Mouse (Mus musculus): ENCODE measurements around the gene Cyp24a1. TPM values are rescaled to one million over a fixed set of nuclear protein-coding genes. Genes with fewer than 3 reads are reported as not detected.

Cyp24a1 gene
- polyA plus RNA-seq, 1 experiment from 2014 or later = 0.17 TPM

DNA sequence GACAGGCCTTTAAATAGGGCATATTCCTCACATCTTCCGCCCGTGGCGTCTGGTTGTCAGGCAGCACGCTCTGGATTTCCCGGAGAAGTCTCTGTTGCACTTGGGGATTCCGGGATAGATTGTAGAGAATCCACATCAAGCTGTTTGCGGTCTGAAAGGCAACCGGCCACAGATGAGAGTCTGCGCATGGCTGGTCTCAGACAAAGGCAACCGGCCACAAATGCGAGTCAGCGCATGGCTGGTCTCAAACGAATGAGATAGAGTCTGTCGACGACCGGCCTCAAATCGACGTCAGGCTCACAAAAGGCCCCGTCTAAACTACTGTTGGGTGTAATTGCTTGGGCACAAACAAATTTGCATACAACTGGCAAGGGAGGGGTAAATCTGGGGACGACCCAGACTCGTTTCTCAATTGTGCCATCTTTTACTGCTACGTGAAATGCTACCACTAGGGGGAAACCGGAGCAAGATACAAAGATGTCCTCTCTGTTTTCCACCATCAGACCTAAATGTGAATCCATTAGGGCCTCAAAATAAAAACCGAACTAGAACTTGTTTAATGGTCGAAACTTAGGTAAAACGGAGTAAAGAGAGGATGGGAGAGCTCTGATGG, 8.9 kb downstream of the Cyp24a1 start:
- Histone ChIP-seq H3K27me3 (peaks cover 10% of the 10 kb centered on the region), H3K36me3 (no peaks in the 10 kb centered on the region), H3K9me3 (no peaks in the 10 kb centered on the region), H3K4me2 (replicated peaks) (peak overlapping the region; percentile 0; the same call in 1 of the 2 replicates), H3K27ac (no peak overlapping the region), H3K4me3 (replicated peaks) (no peak overlapping the region), H3K4me1 (replicated peaks) (peaks cover 5% of the 10 kb centered on the region; the same call in 1 of the 2 replicates), H3K9ac (replicated peaks) (no peak overlapping the region)
- 43% methylated on average over 26 of the region's 26 CpGs for WGBS
- no peak for ATAC-seq

- Histone ChIP-seq H3K9me3 (no peaks in the 10 kb centered on the region), H3K9ac (replicated peaks) (no peak overlapping the region), H3K36me3 (no peaks in the 10 kb centered on the region), H3K27me3 (peaks cover 5% of the 10 kb centered on the region; the same call in 1 of the 2 replicates), H3K4me3 (replicated peaks) (no peak overlapping the region), H3K4me1 (replicated peaks) (peaks cover 5% of the 10 kb centered on the region; the same call in 1 of the 2 replicates), H3K4me2 (replicated peaks) (peak overlapping the region; percentile 0; the same call in 1 of the 2 replicates), H3K27ac (no peak overlapping the region)
- peak; percentile 65 for ATAC-seq
- WGBS = 59% methylated on average over 7 of the region's 7 CpGs
Observed at GRCm38 (mm10) chr2:170487202-170487601, 9.7 kb downstream of the Cyp24a1 start.

GRCm38 (mm10) chr2:170483914-170484313, 13.0 kb downstream of the Cyp24a1 start:
- H3K27me3 ChIP-seq = peaks cover 5% of the 10 kb centered on the region; the same call in 1 of the 2 replicates
- H3K4me1 ChIP-seq (replicated peaks) = peaks cover 5% of the 10 kb centered on the region; the same call in 1 of the 2 replicates
- H3K4me3 ChIP-seq (replicated peaks) = no peak overlapping the region
- H3K9ac ChIP-seq (replicated peaks) = no peak overlapping the region
- H3K27ac ChIP-seq = no peak overlapping the region
- ATAC-seq = no peak
- 79% methylated on average over 11 of the region's 11 CpGs for WGBS
- H3K4me2 ChIP-seq (replicated peaks) = no peak overlapping the region
- H3K36me3 ChIP-seq = no peaks in the 10 kb centered on the region
- H3K9me3 ChIP-seq = no peaks in the 10 kb centered on the region

- 75% methylated on average over 10 of the region's 10 CpGs for WGBS
- no peak overlapping the region for H3K4me3 ChIP-seq (replicated peaks)
- no peak for ATAC-seq
- H3K27ac ChIP-seq = no peak overlapping the region
- no peaks in the 10 kb centered on the region for H3K36me3 ChIP-seq
- H3K4me1 ChIP-seq (replicated peaks) = no peaks in the 10 kb centered on the region
- no peak overlapping the region for H3K4me2 ChIP-seq (replicated peaks)
- H3K9ac ChIP-seq (replicated peaks) = no peak overlapping the region
- no peaks in the 10 kb centered on the region for H3K9me3 ChIP-seq
- peaks cover 5% of the 10 kb centered on the region; the same call in 1 of the 2 replicates for H3K27me3 ChIP-seq
Observed at GRCm38 (mm10) chr2:170482019-170482540, 14.9 kb downstream of the Cyp24a1 start.

DNA sequence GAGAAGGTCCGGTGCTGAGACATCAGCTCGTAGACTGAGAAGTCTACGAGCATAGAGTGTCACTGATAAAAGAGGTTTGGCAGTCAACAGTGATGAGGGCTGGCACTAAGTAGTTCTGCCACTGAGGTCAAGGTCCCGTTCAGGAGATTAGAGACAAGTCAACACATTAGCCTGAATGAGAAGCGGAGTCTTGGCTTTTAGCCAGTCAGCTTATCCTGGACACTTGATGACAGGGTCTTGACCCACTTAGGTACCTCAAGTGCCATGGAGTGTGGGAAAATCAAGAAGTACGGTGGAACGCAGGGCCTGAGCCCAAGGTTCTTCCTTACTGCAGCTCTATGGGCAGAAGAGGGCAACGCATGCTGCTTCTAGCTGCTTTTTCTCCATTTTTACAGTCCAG, 20.3 kb downstream of the Cyp24a1 start:
- Histone ChIP-seq H3K4me3 (replicated peaks) (no peak overlapping the region), H3K36me3 (no peaks in the 10 kb centered on the region), H3K4me2 (replicated peaks) (no peak overlapping the region), H3K9ac (replicated peaks) (no peak overlapping the region), H3K4me1 (replicated peaks) (no peaks in the 10 kb centered on the region), H3K27me3 (no peaks in the 10 kb centered on the region), H3K9me3 (no peaks in the 10 kb centered on the region), H3K27ac (no peak overlapping the region)
- 83% methylated on average over 8 of the region's 8 CpGs for WGBS
- no peak for ATAC-seq

GRCm38 (mm10) chr2:170476215-170476614, 20.7 kb downstream of the Cyp24a1 start:
- H3K4me1 ChIP-seq (replicated peaks) = no peaks in the 10 kb centered on the region
- no peak overlapping the region for H3K9ac ChIP-seq (replicated peaks)
- no peaks in the 10 kb centered on the region for H3K9me3 ChIP-seq
- no peak for ATAC-seq
- H3K4me3 ChIP-seq (replicated peaks) = no peak overlapping the region
- no peaks in the 10 kb centered on the region for H3K36me3 ChIP-seq
- H3K4me2 ChIP-seq (replicated peaks) = no peak overlapping the region
- no peaks in the 10 kb centered on the region for H3K27me3 ChIP-seq
- H3K27ac ChIP-seq = no peak overlapping the region
- WGBS = 88% methylated on average over 11 of the region's 11 CpGs

DNA sequence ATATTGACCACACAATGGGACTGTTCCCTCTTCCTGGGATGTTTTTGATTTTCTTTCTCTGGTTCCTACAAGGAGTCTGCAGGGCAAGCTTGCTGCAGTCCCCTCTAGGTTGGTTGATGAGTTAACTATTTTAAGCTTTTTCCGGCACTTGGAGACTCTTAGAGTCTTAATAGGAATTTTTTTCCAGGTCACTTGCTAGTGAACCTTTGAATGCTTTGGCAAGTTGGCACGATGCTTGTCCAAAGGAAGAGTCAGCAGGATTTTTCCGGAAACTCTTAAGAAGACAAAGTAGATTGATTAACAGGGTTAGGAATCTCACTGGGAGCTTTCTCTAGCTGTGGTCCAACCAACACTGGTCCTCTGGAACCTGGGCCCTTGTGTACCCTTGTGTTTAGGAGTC, 21.8 kb downstream of the Cyp24a1 start:
- Histone ChIP-seq H3K36me3 (no peaks in the 10 kb centered on the region), H3K4me2 (replicated peaks) (no peak overlapping the region), H3K4me1 (replicated peaks) (no peaks in the 10 kb centered on the region), H3K27ac (no peak overlapping the region), H3K9ac (replicated peaks) (no peak overlapping the region), H3K4me3 (replicated peaks) (no peak overlapping the region), H3K27me3 (peaks cover 3% of the 10 kb centered on the region; the same call in 1 of the 2 replicates), H3K9me3 (no peaks in the 10 kb centered on the region)
- WGBS = 88% methylated on average over 3 of the region's 3 CpGs
- no peak for ATAC-seq

DNA sequence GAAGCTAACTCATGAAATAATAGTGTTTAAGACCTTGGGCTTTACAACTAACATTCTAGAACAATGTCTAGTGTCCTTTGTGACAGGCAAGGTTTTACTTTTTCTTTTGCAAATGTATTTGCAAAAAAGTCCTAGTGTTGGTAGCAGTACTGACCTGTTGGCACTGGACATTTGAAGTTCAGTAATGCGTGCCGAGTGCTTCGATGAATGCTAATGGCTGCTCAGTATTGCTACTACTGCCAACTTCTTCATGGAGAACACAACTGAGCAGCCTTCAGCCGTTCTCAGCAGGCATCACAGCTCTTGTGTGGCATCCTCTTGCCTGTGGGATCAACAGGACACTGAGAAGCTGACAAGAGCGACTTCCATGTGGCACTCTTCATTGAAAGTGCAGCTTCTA, 22.8 kb downstream of the Cyp24a1 start:
- Histone ChIP-seq H3K36me3 (no peaks in the 10 kb centered on the region), H3K27ac (no peak overlapping the region), H3K9ac (replicated peaks) (no peak overlapping the region), H3K27me3 (peaks cover 6% of the 10 kb centered on the region; the same call in 1 of the 2 replicates), H3K4me2 (replicated peaks) (no peak overlapping the region), H3K4me1 (replicated peaks) (peaks cover 6% of the 10 kb centered on the region; the same call in 1 of the 2 replicates), H3K4me3 (replicated peaks) (no peak overlapping the region), H3K9me3 (no peaks in the 10 kb centered on the region)
- 94% methylated on average over 5 of the region's 5 CpGs for WGBS
- no peak for ATAC-seq

DNA sequence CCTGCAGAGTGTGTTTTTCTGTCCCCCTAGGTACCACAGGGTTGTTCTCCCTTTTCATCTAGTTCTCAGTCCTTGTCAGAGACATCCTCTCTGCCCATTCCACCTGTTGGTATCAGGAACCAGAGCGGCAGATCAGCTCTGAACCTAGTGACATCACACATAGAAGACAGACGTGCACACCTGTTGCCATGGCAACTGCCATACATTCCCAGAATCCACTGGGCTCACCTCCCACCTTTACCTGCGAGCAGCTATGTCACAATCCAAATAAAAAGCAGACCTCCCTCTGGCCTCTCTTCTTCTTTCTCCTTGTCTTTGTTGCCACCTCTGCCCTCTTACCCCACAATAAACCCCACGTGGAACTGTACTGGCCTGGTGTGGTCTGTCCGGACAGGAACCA, 26.4 kb downstream of the Cyp24a1 start:
- peaks cover 12% of the 10 kb centered on the region; the same call in 1 of the 2 replicates for H3K27me3 ChIP-seq
- no peaks in the 10 kb centered on the region for H3K36me3 ChIP-seq
- no peak overlapping the region for H3K27ac ChIP-seq
- H3K4me1 ChIP-seq (replicated peaks) = peaks cover 6% of the 10 kb centered on the region; the same call in 1 of the 2 replicates
- no peak overlapping the region for H3K4me3 ChIP-seq (replicated peaks)
- H3K9me3 ChIP-seq = no peaks in the 10 kb centered on the region
- H3K4me2 ChIP-seq (replicated peaks) = no peak overlapping the region
- H3K9ac ChIP-seq (replicated peaks) = no peak overlapping the region
- ATAC-seq = no peak
- 82% methylated on average over 5 of the region's 5 CpGs for WGBS

DNA sequence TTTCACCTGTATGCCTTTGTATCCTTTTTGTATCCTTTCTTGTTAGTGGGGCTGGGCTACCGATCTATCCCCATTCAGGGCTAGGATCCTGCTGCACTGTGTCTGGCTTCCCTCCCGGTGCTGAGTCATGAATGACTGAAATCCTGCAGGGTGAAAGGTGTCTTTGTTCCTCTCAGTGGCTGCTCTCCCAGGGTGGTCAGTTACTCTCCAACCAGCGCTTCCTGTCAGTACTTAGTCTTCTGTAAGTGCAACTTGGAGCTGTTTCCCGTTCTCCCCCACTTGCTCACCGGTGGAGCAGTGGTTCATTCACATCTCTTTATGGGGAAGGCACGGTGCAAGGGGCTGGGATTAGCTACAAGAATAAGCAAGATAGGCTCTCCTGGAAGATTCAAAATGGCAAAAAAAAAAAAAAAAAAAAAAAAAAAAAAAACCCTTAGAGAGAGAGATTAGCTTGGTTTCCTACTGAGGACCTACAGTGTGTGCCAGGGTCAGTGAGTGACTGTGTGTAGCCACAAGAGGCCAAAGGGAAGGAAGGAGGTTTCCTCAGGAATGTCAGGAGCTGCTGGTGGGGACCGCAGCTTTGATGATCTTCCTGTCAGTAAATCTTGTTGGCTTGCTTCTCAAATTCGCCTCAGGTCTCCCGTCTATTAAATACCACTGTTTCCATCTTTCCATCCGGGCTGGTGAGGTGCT, 27.2 kb downstream of the Cyp24a1 start:
- H3K4me1 ChIP-seq (replicated peaks) = peaks cover 6% of the 10 kb centered on the region; the same call in 1 of the 2 replicates
- no peaks in the 10 kb centered on the region for H3K9me3 ChIP-seq
- no peak overlapping the region for H3K27ac ChIP-seq
- ATAC-seq = no peak
- peak overlapping the region; percentile 19; the same call in 1 of the 2 replicates for H3K4me2 ChIP-seq (replicated peaks)
- 11% methylated on average over 10 of the region's 10 CpGs for WGBS
- no peak overlapping the region for H3K4me3 ChIP-seq (replicated peaks)
- H3K36me3 ChIP-seq = no peaks in the 10 kb centered on the region
- H3K27me3 ChIP-seq = peaks cover 12% of the 10 kb centered on the region; the same call in 1 of the 2 replicates
- H3K9ac ChIP-seq (replicated peaks) = no peak overlapping the region

- no peak for ATAC-seq
- Histone ChIP-seq H3K9ac (replicated peaks) (no peak overlapping the region), H3K4me3 (replicated peaks) (no peak overlapping the region), H3K9me3 (no peaks in the 10 kb centered on the region), H3K4me1 (replicated peaks) (peaks cover 6% of the 10 kb centered on the region; the same call in 1 of the 2 replicates), H3K36me3 (no peaks in the 10 kb centered on the region), H3K4me2 (replicated peaks) (no peak overlapping the region), H3K27me3 (peaks cover 12% of the 10 kb centered on the region; the same call in 1 of the 2 replicates), H3K27ac (no peak overlapping the region)
Observed at GRCm38 (mm10) chr2:170468009-170468408, 28.9 kb downstream of the Cyp24a1 start.

GRCm38 (mm10) chr2:170464817-170465216, 32.1 kb downstream of the Cyp24a1 start:
- H3K9ac ChIP-seq (replicated peaks) = no peak overlapping the region
- H3K4me2 ChIP-seq (replicated peaks) = no peak overlapping the region
- H3K27me3 ChIP-seq = 0 out of 2 replicates have a peak, but pooled peaks cover 6% of the 10 kb centered on the region
- H3K4me1 ChIP-seq (replicated peaks) = peaks cover 10% of the 10 kb centered on the region
- no peak overlapping the region for H3K4me3 ChIP-seq (replicated peaks)
- 53% methylated on average over 4 of the region's 4 CpGs for WGBS
- H3K27ac ChIP-seq = no peak overlapping the region
- no peaks in the 10 kb centered on the region for H3K36me3 ChIP-seq
- no peak for ATAC-seq
- no peaks in the 10 kb centered on the region for H3K9me3 ChIP-seq
